Mouse (Mus musculus) kidney, adult 2 months (tissue): ENCODE data around the gene Isoc2a.

ENCODE experiments used
- CTCF ChIP-seq: fragments of 200-500 bp; conservative IDR thresholded peaks from 2 replicates; pipeline ENCODE4 v1.5.1; 2011; ENCODE audit warnings: low read depth, mild to moderate bottlenecking, control low read depth, low read length, moderate library complexity, mixed read lengths; ENCODE audit not compliant: insufficient read depth, insufficient read length
- POLR2A ChIP-seq: fragments of 200-500 bp; IDR thresholded peaks from one replicate; pipeline ENCODE4 v1.6.1; 2011; ENCODE audit warnings: low read depth, low read length, control low read depth

GRCm38 (mm10) chr7:4911561-4911960 is 34.6 kb downstream of the Isoc2a start:
- TF ChIP-seq POLR2A (no peak), CTCF (peak; percentile 53)
